Mouse (Mus musculus) lung, postnatal 25 days (tissue): ENCODE measurements around the gene Acot5.
"Not testable (repeated sequence)": the region's sequence is repeated elsewhere in the genome, so short reads cannot be mapped to it uniquely, and the experiment has no call there.

Experiments
- DNase-seq: peaks from one replicate; pipeline ENCODE4 v3.0.0; 2022; ENCODE audit warnings: low spot score

Gene Acot5

GRCm38 (mm10) chr12:84063228-84063627 is 5.9 kb upstream of the Acot5 start:
- DNase-seq, result peak; percentile 12

DNA sequence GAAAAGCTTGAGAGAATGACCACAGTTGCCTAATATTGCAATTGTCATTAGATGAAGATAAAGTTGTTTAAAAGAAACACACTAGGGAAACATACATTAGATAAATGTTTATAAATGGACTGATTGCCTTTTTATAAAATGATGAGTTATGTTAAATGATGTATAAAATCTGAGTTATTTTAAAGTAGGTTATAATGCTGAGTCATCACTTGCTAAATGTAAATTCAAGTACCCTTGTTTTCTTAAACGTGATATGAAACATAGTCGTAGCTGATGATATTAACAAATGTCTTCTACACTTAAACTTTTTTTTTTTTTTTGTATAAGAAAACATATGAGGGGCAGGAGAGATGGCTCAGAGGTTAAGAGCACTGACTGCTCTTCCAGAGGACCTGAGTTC is 5.3 kb upstream of the Acot5 start:
- DNase-seq, result no peak

DNA sequence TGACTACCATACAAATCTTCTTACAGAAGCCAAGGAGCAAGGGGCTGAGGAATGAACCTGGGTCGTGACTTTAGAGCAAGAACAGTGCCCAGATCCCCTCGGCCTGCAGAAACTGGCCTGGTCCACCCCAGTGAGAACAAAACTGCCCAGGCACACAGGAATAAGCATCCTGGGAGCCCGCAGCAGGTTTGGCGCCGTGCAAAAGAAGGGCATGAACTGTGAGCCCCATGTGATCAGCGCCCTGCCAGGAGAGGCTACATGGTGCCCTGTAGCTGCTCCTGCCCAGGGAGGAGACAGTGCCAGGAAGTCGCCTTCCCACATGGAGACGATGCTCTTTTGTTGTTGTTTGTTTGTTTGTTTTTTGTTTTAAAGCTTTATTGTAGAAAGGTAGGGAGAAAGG is 4.5 kb upstream of the Acot5 start:
- no peak for DNase-seq

DNA sequence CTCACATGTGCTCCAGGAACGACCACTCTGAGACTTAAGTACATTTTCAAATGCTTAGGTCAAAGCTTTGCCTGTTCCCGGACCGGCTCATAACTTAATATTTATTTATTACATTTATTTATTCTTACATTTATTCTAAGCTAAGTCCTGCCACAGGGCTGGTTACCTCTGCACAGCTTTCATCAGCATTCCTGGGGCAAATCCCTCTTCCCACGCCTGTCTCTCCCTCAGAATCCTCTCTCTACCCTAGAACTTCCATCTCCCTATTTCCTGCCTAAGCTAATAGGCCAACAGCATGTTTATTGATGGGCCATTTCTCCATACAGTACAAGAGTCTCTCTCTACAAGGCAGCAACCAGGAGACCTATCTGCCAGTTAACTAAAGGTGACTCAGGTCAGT is 1.4 kb upstream of the Acot5 start:
- no peak for DNase-seq

DNA sequence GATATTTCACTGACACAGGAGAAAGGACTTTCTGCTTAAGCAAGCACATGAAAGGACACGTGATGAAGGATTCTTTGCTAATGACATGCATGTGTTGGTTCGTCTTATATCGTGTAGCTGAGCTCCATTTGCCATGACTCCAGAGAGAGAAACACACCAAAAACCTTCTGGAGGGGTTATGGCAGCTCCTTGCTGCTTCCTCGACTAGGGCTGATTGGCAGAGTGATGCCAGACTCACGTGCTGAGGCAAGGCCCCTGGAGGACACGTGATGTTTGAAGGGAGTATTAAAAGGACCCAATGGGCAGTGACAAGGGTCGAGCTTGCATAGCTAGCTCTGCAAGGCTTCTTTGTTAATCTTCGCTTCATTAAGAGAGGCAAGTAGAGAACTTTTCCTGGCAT is 829 bp upstream of the Acot5 start:
- DNase-seq, result no peak

GRCm38 (mm10) chr12:84069582-84069981 is 457 bp downstream of the Acot5 start:
- DNase-seq, result not testable (repeated sequence)

DNA sequence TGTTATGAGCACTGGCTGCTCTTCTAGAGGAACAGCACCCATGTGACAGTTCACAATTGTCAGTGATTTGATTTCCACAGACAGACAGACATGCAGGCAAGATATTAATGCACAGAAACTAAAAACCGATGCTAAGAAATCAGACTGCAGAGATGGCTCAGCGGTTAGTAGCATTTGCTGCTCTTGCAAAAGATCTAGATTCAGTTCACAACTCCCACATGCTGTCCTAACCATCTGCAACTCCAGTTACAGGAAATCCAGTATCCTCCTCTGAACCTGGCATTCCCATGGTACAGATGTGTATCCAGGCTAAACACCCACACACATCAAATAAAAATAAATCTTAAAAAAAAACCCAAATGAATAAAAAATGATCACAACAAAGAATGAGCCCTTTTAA is 2.6 kb downstream of the Acot5 start:
- DNase-seq, result no peak

DNA sequence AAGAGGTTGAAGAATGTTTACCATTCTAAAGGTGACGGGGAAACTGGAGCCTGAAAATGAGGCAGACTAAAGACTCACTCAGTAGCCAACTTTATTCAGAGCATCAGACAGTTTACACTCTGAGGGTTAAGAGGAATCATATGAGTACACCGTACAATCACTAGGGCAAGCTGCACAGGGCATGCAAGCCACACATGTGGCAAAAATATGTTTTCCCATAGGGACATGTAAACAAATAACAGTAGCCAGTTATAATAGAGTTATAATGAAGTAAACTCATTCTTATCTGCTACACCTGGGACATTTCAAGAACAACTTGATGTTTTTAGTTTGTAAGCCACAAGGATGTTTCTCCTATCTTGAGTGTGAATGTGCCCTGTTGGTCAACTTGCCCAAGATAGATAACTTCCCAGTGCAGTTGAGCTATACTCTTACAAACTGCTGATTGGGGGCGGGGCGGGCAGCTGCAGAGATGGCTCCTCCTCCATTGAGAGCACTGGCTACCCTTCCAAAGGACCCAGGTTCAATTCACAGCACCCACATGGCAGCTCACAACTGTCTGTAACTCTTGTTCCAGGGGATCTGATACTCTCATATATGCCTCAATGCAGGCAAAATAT is 8.4 kb downstream of the Acot5 start:
- no peak for DNase-seq

DNA sequence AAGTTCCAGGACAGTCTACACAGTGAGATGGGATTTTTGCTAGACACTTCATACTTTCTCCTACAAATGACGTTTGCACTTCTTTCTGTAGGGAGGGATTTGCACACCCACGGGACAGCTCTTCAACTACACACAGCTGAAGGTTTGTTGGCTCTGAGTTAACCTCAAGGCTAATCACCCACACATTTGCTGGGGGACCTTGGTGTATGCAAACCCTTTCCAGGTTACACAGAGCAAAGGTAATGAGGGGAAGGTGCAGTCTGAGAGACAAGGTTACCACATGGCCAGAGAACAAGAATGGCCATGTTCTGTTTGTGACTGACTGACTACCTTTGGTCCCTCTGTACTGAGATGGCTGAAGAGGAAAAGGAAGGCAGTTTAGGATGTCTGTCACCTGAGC is 14.7 kb downstream of the Acot5 start:
- no peak for DNase-seq

GRCm38 (mm10) chr12:84084581-84084980 is 15.5 kb downstream of the Acot5 start:
- DNase-seq, result no peak

DNA sequence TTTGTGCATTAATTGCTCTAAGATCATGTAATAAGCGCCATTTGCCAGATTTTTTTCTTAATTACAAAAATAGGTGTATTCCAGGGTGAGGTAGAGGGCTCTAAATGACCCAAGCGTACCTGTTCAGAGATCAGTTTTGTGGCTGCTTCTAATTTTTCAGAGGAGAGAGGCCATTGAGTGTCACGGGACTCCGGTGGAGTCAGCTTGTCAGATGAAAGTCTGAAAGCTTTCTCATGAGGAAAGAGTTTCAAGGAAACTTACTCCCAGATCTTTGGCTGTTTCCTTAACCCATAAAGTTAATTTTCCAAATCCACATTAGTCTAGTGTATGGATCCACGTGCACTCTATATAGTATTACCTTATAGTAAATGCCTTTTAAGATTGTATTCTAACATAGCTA is 25.5 kb downstream of the Acot5 start:
- not testable (repeated sequence) for DNase-seq

- DNase-seq, result no peak
Observed at GRCm38 (mm10) chr12:84099605-84100004, 30.5 kb downstream of the Acot5 start.

DNA sequence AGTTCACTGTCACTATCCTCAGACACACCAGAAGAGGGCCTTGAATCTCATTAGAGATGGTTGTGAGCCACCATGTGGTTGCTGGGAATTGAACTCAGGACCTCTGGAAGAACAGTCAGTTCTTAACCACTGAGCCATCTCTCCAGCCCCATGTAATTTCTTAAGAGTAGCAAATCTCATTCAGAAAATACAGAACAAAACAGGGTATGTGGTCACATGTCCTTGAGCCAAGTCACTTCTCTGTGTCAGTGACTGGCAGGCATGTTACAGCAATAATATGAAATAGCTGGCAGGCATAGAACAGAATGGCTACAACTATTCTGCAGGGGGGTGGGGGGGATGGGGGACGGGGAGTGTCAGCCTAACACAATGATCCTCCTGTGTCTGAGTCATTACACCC is 30.9 kb downstream of the Acot5 start:
- DNase-seq, result no peak

GRCm38 (mm10) chr12:84100604-84101492 is 31.7 kb downstream of the Acot5 start, which contains the start of gene Acot6:
Gene Acot6, plus strand, starts transcription at chr12:84100654.
- DNase-seq, result peak; percentile 17

DNA sequence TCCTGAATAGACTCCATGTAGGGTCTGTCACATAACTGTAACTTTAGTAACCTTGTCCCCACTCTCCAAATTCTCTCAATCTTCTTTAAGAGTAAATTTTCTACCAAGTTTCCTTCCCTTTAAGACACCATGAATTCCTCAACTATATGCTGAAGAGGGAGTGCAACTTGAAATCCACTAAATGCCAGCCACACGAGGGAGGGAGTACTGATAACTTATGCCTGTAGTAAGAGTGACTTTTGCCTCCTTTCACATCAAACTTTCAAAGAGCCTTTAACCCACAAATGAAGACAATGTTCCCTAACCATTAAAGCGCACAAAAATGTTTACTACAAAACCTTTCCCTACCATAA is 32.3 kb downstream of the Acot5 start:
- DNase-seq, result no peak

DNA sequence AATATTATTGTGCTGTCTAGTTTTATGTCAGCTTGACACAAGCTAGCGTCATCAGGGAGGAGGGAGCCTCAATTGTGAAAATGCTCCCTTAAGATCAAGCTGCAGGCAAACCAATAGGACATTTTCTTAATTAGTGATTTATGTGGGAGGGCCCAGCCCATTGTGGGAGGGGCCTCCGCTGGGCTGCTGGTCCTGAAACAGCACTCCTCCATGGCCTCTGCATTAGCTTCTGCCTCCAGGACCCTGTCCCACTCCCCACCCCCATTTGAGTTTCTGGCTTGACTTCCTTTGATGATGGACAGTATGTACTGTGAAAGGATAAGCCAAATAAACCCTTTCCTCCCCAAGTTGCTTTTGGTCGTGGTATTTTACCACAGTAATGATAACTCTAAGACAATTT is 37.9 kb downstream of the Acot5 start:
- no peak for DNase-seq

- no peak for DNase-seq
Observed at GRCm38 (mm10) chr12:84107692-84108091, 38.6 kb downstream of the Acot5 start.

DNA sequence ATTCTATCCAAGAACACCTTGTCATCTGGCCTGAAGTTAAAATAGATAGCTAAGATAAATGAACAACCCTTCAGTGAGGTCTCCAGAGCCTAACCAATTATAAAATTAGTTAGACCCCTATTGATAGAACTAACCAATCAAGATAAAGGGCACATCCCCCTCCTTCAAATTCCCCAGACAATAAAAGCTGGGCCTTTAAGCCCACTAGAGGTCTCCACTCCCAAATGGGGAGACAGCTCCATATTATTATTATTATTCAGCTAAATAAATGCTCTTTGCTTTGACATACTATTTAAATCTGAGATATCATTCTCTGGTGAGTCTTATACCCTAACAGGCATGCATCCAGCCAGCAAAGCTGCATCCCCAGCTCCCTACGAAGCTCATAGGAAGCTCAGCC is 40.8 kb downstream of the Acot5 start:
- no peak for DNase-seq

DNA sequence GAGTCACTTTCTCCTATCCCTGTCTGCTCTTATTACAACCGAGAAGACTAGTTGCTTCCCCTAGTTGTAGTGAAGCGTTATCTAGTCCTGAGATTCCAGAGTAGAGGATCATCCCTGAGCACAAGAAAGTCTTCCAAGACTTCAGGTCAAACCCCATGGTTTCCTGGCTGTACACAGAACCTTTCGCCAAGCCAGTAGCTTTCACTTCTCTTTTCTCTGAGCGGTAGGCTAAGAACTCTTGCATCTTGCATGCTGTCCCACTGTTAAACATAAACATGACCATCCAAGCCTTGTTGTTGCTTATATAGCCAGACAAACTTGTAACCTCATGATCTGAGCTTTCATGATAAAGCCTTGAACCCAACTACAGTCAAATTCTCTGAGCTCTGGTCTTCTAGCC is 41.7 kb downstream of the Acot5 start:
- no peak for DNase-seq

DNA sequence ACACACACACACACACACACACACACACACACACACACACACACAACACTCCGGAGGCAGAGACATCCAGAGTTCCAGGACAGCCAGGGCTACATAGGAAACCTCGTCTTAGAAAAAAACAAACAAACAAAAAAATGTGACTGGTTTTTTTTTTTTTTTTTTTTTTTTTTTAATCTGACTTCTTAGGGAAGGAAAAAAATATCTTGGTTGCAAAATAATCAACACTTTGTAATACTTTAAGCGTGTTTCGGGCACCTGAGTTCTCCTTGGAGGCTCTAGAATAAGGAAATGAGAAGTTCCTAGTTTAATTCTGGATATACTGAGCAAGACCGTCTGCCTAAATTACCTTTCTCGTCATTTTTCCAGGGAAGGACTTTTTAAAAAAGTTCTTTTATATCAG is 44.6 kb downstream of the Acot5 start:
- DNase-seq, result no peak

- DNase-seq, result peak; percentile 92
Observed at GRCm38 (mm10) chr12:84114153-84114994, 45.2 kb downstream of the Acot5 start, which contains the start of gene Dnal1. Gene Dnal1, plus strand, starts transcription at chr12:84114366.

- no peak for DNase-seq
Observed at GRCm38 (mm10) chr12:84119584-84119983, 50.5 kb downstream of the Acot5 start.
